Mouse (Mus musculus) neural tube, embryonic 15.5 days (tissue): ENCODE measurements at regions not wholly inside any gene's neighbourhood (a gene's known extent, or its start where the extent isn't known, plus 50 kb on each side); places are given as distances from the start of the nearest gene placed in this dataset.

Source experiments
- ATAC-seq: fragments of 200-750 bp; cut with Nextera tagmentation; 2 replicates; pipeline ENCODE4 v1.8.0; 2017; ENCODE audit warnings: mild to moderate bottlenecking, moderate TSS enrichment, moderate library complexity; ENCODE audit not compliant: low FRiP score
- H3K27ac ChIP-seq: fragments of 300-500 bp; sonication (generic); replicated peaks from 2 replicates; pipeline ENCODE4 v1.5.1; 2015; ENCODE audit warnings: mild to moderate bottlenecking, inconsistent platforms
- H3K27me3 ChIP-seq: fragments of 300-500 bp; sonication (generic); replicated peaks from 2 replicates; pipeline ENCODE4 v1.6.1; 2015; ENCODE audit warnings: inconsistent platforms
- H3K36me3 ChIP-seq: fragments of 300-500 bp; sonication (generic); 2 replicates; pipeline ENCODE4 v1.6.1; 2015; ENCODE audit warnings: inconsistent platforms
- H3K4me1 ChIP-seq: fragments of 300-500 bp; sonication (generic); 2 replicates; pipeline ENCODE4 v1.6.1; 2015; ENCODE audit warnings: inconsistent platforms
- H3K4me2 ChIP-seq: fragments of 300-500 bp; sonication (generic); 2 replicates; pipeline ENCODE4 v1.6.1; 2015; ENCODE audit warnings: inconsistent platforms, mild to moderate bottlenecking, moderate library complexity
- H3K4me3 ChIP-seq: fragments of 300-500 bp; sonication (generic); replicated peaks from 2 replicates; pipeline ENCODE4 v1.5.1; 2015; ENCODE audit warnings: mild to moderate bottlenecking, inconsistent platforms
- H3K9ac ChIP-seq: fragments of 300-500 bp; sonication (generic); replicated peaks from 2 replicates; pipeline ENCODE4 v1.6.1; 2015; ENCODE audit warnings: mild to moderate bottlenecking, inconsistent platforms
- H3K9me3 ChIP-seq: fragments of 300-500 bp; sonication (generic); replicated peaks from 2 replicates; pipeline ENCODE4 v1.6.1; 2016; ENCODE audit warnings: inconsistent platforms
- WGBS: fragments of 180-500 bp; shearing (Covaris S2); methylation state at CpG from one replicate; pipeline ENCODE4 v1.1.7; 2015; ENCODE audit warnings: mixed read lengths; 5-methylcytosine and 5-hydroxymethylcytosine counted together

- H3K4me1 ChIP-seq: no peaks in the 10 kb centered on the region
- ATAC-seq: no peak
- WGBS: 72% methylated on average over 3 of the region's 3 CpGs
- H3K4me2 ChIP-seq: no peak overlapping the region
- H3K9me3 ChIP-seq: no peaks in the 10 kb centered on the region
- no peaks in the 10 kb centered on the region for H3K36me3 ChIP-seq
- H3K4me3 ChIP-seq: no peak overlapping the region
- H3K27me3 ChIP-seq: no peaks in the 10 kb centered on the region
- H3K27ac ChIP-seq: no peak overlapping the region
- H3K9ac ChIP-seq: no peak overlapping the region
Observed at GRCm38 (mm10) chr19:49911738-49912137, 766.7 kb downstream of the Sorcs1 start.

GRCm38 (mm10) chr19:49880241-49880640 lies 798.2 kb downstream of the Sorcs1 start:
- no peaks in the 10 kb centered on the region for H3K27me3 ChIP-seq
- no peaks in the 10 kb centered on the region for H3K9me3 ChIP-seq
- no peaks in the 10 kb centered on the region for H3K4me1 ChIP-seq
- no peak for ATAC-seq
- H3K36me3 ChIP-seq: no peaks in the 10 kb centered on the region
- H3K4me2 ChIP-seq: no peak overlapping the region
- no peak overlapping the region for H3K9ac ChIP-seq
- H3K27ac ChIP-seq: no peak overlapping the region
- H3K4me3 ChIP-seq: no peak overlapping the region
- WGBS: 85% methylated on average over 3 of the region's 3 CpGs

DNA sequence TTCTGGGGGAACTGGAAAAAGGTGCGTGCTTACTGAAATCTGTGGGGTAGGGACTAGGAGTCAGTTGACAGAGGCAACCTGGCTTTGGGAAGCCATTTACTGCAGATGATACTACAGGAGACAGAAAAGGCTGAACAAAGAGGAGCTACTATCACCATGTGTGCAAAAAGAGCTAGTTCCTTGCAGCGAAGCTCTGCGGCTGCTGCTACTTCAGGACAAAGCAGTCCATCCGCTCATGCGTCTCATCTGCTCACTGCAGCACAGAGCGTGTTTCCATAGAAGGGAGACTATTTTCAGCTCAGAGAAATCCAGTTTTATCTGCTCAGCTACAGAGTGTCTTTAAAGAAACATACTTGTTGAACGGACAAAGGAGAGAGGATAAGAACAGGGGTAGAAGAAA lies 817.7 kb downstream of the Sorcs1 start:
- Histone ChIP-seq H3K4me1 (no peaks in the 10 kb centered on the region), H3K27me3 (no peaks in the 10 kb centered on the region), H3K27ac (no peak overlapping the region), H3K9me3 (no peaks in the 10 kb centered on the region), H3K36me3 (no peaks in the 10 kb centered on the region), H3K4me3 (no peak overlapping the region), H3K9ac (no peak overlapping the region), H3K4me2 (no peak overlapping the region)
- 77% methylated on average over 7 of the region's 7 CpGs for WGBS
- ATAC-seq: no peak

DNA sequence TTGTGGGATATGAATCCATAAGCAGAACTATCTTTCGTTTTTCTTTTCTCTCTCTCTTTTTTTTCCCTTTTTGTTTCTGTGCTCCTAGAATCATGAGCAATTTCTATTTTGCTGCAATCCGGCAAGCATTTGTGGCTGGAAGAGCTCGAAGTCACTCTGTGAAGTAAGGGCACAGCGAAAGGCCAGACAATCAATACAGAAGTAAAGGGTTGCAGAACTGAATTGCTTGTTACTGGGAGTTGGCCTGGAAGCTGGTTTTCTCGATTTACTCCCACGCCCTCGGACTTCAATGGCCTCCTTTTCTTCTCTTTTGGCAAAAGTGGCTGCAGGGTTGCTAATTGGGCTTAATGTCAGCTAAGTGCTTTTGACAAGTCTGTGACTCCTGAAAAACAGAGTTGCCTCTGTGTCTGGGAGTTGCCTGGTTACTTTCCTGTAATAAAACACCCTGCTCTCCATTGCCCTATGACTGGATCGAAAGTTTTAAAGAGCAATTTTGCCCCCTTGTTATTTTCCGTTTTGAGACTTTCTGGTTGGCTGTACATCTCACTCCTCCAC lies 822.9 kb downstream of the Sorcs1 start:
- Histone ChIP-seq H3K27me3 (no peaks in the 10 kb centered on the region), H3K4me1 (no peaks in the 10 kb centered on the region), H3K9me3 (no peaks in the 10 kb centered on the region), H3K9ac (no peak overlapping the region), H3K27ac (no peak overlapping the region), H3K36me3 (no peaks in the 10 kb centered on the region), H3K4me3 (no peak overlapping the region), H3K4me2 (no peak overlapping the region)
- no peak for ATAC-seq
- WGBS: 22% methylated on average over 9 of the region's 9 CpGs

DNA sequence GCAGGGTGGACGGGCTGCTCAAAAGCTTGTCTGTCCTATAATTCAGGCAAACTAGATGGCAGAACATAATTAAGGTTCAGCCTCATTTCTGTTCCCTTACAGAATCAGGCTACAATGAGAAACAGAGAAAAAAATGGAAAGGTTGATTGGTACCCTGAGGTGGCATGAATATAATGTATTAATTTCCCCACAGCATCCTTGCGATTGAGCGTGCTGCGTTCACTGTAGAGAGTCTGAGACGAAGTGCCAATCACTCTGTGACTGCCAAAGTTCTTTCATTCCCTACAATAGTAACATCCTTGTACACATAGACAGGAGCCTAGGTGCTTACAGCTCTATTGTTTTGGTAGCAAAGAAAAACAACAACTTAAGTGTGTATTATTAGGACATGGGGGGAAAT lies 836.5 kb downstream of the Sorcs1 start:
- Histone ChIP-seq H3K4me3 (no peak overlapping the region), H3K27ac (no peak overlapping the region), H3K4me1 (no peaks in the 10 kb centered on the region), H3K27me3 (no peaks in the 10 kb centered on the region), H3K4me2 (no peak overlapping the region), H3K9ac (no peak overlapping the region), H3K36me3 (no peaks in the 10 kb centered on the region), H3K9me3 (no peaks in the 10 kb centered on the region)
- WGBS: 64% methylated on average over 5 of the region's 5 CpGs
- no peak for ATAC-seq

GRCm38 (mm10) chr19:49839153-49839911 lies 839.1 kb downstream of the Sorcs1 start:
- no peak for ATAC-seq
- H3K4me2 ChIP-seq: no peak overlapping the region

DNA sequence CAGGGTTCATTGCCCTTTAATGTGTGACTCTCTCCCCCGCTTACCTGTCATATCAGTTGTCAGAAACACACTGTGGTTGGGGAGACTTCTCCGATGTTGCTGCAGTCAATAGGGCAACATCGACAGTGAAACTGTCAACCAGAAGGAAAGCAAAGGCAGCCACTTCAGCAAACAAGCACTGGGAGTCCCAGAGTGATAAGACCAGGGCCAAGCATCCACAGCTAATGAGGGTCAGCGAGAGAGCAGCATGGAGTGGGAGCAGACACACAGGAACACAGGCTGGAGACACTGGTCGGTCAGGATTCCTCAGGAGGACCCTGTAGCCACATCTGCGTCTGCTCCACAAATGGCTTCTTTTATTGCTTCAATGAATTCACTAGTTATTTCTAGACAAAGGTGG lies 847.5 kb downstream of the Sorcs1 start:
- Histone ChIP-seq H3K4me3 (no peak overlapping the region), H3K27ac (no peak overlapping the region), H3K9me3 (no peaks in the 10 kb centered on the region), H3K36me3 (no peaks in the 10 kb centered on the region), H3K9ac (no peak overlapping the region), H3K4me1 (no peaks in the 10 kb centered on the region), H3K4me2 (no peak overlapping the region), H3K27me3 (no peaks in the 10 kb centered on the region)
- ATAC-seq: no peak
- 53% methylated on average over 6 of the region's 6 CpGs for WGBS

More at GRCm38 (mm10) chr19:49839153-49839911, 839.1 kb downstream of the Sorcs1 start:
- Histone ChIP-seq H3K9ac (no peak overlapping the region), H3K4me1 (no peaks in the 10 kb centered on the region), H3K27me3 (no peaks in the 10 kb centered on the region), H3K27ac (no peak overlapping the region), H3K36me3 (no peaks in the 10 kb centered on the region), H3K4me3 (no peak overlapping the region), H3K9me3 (no peaks in the 10 kb centered on the region)
- WGBS: 74% methylated on average over 2 of the region's 2 CpGs

DNA sequence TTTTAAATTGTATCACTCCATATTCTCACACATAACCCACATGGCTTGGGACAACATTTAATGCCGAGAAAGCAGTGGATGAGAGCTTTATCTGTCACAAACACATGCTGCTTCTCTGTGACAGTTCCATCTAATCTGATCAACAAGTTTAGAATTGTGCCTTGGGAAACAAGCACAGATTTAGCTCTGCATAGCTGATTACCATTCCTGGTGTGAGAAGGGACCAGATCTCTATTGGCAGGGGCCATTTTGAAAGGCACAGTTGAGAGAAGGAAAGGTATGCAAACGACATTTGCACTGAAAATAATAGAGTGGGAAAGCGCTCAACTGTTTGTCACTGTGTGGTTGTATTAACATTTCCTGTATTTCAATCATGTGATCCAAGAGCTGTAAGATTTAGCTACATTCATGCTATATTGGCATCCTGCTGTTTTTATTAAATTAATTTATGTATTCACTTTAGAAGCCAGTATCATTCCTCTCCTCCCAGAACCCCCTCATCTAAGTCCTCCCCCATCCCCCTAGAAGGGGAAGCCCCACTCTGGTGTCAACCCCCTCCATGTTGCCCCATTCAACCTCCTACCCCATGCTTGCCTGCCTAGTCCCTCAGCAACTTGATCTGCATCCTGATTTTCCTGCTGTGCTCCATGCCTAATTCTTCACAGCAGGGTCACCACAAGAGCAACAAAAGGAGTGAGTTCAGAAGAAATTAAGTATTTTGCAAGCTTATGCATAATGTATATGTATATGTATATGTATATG lies 872.6 kb downstream of the Sorcs1 start:
- Histone ChIP-seq H3K27me3 (no peaks in the 10 kb centered on the region), H3K4me1 (no peaks in the 10 kb centered on the region), H3K9ac (no peak overlapping the region), H3K4me2 (no peak overlapping the region), H3K9me3 (no peaks in the 10 kb centered on the region), H3K4me3 (no peak overlapping the region), H3K36me3 (no peaks in the 10 kb centered on the region), H3K27ac (no peak overlapping the region)
- WGBS: 57% methylated on average over 3 of the region's 3 CpGs
- no peak for ATAC-seq
